Mouse (Mus musculus) liver, postnatal 0 days (tissue): ENCODE data around the gene Adamts16.

Experiments used
- CTCF ChIP-seq: sonication (generic); IDR thresholded peaks from 2 replicates; pipeline ENCODE4 v1.5.1; 2016; ENCODE audit warnings: antibody characterized with exemption, low read depth
- EP300 ChIP-seq: IDR thresholded peaks from 2 replicates; pipeline ENCODE4 v1.6.1; 2016; ENCODE audit warnings: antibody characterized with exemption, low read depth, mild to moderate bottlenecking

DNA sequence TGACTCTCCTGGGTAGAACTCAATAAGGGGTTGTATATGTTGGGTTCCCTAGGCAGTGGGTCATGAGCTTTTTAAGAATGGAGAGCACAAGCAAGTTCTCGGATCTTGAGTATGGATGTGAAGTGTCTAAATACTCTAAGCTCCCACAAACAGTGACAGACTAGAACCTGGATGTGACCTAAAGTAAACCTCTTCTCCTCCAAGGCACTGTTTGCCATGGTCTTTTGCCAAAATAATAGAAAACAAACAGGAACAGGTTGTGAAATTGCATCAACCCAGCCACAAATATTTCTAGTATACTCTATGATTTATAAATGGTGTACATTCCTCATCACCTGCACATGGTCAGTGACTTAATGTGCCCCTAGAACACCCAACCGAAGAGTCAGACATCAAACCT lies 79.0 kb downstream of the Adamts16 start:
- TF ChIP-seq CTCF (no peak), EP300 (no peak)
